Mouse (Mus musculus) G1E (cell line): ENCODE measurements around the gene Blzf1.

ENCODE experiments used
- CTCF ChIP-seq: IDR thresholded peaks from 2 replicates; pipeline ENCODE4 v1.5.1; 2012; ENCODE audit warnings: low read depth, low read length, inconsistent platforms, mixed read lengths
- GATA1 ChIP-seq: IDR thresholded peaks from 2 replicates; pipeline ENCODE4 v1.6.1; 2012; ENCODE audit warnings: borderline replicate concordance, low read length, inconsistent platforms, mixed read lengths
- TAL1 ChIP-seq: conservative IDR thresholded peaks from 2 replicates; pipeline ENCODE4 v1.6.1; 2012; ENCODE audit warnings: low read depth, low read length, inconsistent platforms, mixed read lengths

GRCm38 (mm10) chr1:164326600-164327155 is 19.4 kb upstream of the Blzf1 start:
- TF ChIP-seq CTCF (no peak), TAL1 (no peak), GATA1 (no peak)
